Mouse (Mus musculus) liver, postnatal 0 days (tissue): ENCODE results near the gene Ammecr1. TPM values are rescaled to one million over a fixed set of nuclear protein-coding genes. Genes with fewer than 3 reads are reported as not detected.

ENCODE experiments used
- ATAC-seq: fragments of 200-750 bp; cut with Nextera tagmentation; 2 replicates; pipeline ENCODE4 v1.8.0; 2017; ENCODE audit warnings: mild to moderate bottlenecking, moderate library complexity
- DNase-seq: peaks from one replicate; pipeline ENCODE4 v3.0.0-alpha.2; 2016
- H3K27ac ChIP-seq: fragments of 300-500 bp; sonication (generic); 2 replicates; pipeline ENCODE4 v1.5.1; 2014; ENCODE audit warnings: antibody characterized with exemption, moderate library complexity, mild to moderate bottlenecking, low read depth
- H3K27me3 ChIP-seq: fragments of 300-500 bp; sonication (generic); 2 replicates; pipeline ENCODE4 v1.6.1; 2014; ENCODE audit warnings: low read length, control low read depth, mixed read lengths; ENCODE audit not compliant: insufficient read depth
- H3K36me3 ChIP-seq: fragments of 300-500 bp; sonication (generic); replicated peaks from 2 replicates; pipeline ENCODE4 v1.6.1; 2014; ENCODE audit warnings: mild to moderate bottlenecking, control low read depth, low read length, moderate library complexity, mixed read lengths; ENCODE audit not compliant: insufficient read depth
- H3K4me1 ChIP-seq: fragments of 300-500 bp; sonication (generic); 2 replicates; pipeline ENCODE4 v1.6.1; 2014; ENCODE audit warnings: antibody characterized with exemption, mild to moderate bottlenecking, control low read depth; ENCODE audit not compliant: insufficient read depth
- H3K4me2 ChIP-seq: fragments of 300-500 bp; sonication (generic); 2 replicates; pipeline ENCODE4 v1.6.1; 2014; ENCODE audit warnings: low read depth, mild to moderate bottlenecking, low read length, moderate library complexity, mixed read lengths
- H3K4me3 ChIP-seq: fragments of 300-500 bp; sonication (generic); 2 replicates; pipeline ENCODE4 v1.5.1; 2014; ENCODE audit warnings: low read depth, low read length
- H3K9ac ChIP-seq: fragments of 300-500 bp; sonication (generic); replicated peaks from 2 replicates; pipeline ENCODE4 v1.6.1; 2014; ENCODE audit warnings: mild to moderate bottlenecking, moderate library complexity
- H3K9me3 ChIP-seq: fragments of 300-500 bp; sonication (generic); 2 replicates; pipeline ENCODE4 v1.6.1; 2016; ENCODE audit warnings: mild to moderate bottlenecking, control low read depth, low read length, mixed read lengths
- CTCF ChIP-seq: sonication (generic); IDR thresholded peaks from 2 replicates; pipeline ENCODE4 v1.5.1; 2016; ENCODE audit warnings: antibody characterized with exemption, low read depth
- EP300 ChIP-seq: IDR thresholded peaks from 2 replicates; pipeline ENCODE4 v1.6.1; 2016; ENCODE audit warnings: antibody characterized with exemption, low read depth, mild to moderate bottlenecking
- WGBS: fragments of 180-500 bp; shearing (Covaris S2); extraction: QIAGEN DNeasy Blood & Tissue Kit; methylation state at CpG from one replicate; pipeline ENCODE4 v1.1.7; 2014; ENCODE audit not compliant: insufficient replicate concordance; 5-methylcytosine and 5-hydroxymethylcytosine counted together
- polyA plus RNA-seq: library from polyadenylated mRNA; unstranded; fragments of >200 nt; fragmentation: Nextera tagmentation; extraction: Ambion mirVana; gene quantifications from 2 replicates; pipeline ENCODE4 v1.2.1, GENCODE M21; 2015

The Ammecr1 gene
- polyA plus RNA-seq, 1 experiment from 2014 or later: 5.2 TPM

- 59% methylated on average over 13 of the region's 13 CpGs for WGBS
- H3K27me3 ChIP-seq: no peaks in the 10 kb centered on the region
- H3K9ac ChIP-seq: no peak overlapping the region
- TF ChIP-seq EP300 (no peak), CTCF (no peak)
- no peaks in the 10 kb centered on the region for H3K9me3 ChIP-seq
- ATAC-seq (peak; percentile 25; the same call in 1 of the 2 replicates), DNase-seq (no peak)
- no peaks in the 10 kb centered on the region for H3K36me3 ChIP-seq
- H3K4me3 ChIP-seq: no peak overlapping the region
- 0 out of 2 replicates have a peak, but pooled peaks cover 3% of the 10 kb centered on the region for H3K4me1 ChIP-seq
- H3K4me2 ChIP-seq: no peak overlapping the region
- no peak overlapping the region for H3K27ac ChIP-seq
Measured at GRCm38 (mm10) chrX:142828184-142828908, 138.2 kb downstream of the Ammecr1 start.

- DNase-seq (no peak), ATAC-seq (no peak)
- no peaks in the 10 kb centered on the region for H3K36me3 ChIP-seq
- no peak overlapping the region for H3K4me3 ChIP-seq
- H3K27me3 ChIP-seq: no peaks in the 10 kb centered on the region
- no peak overlapping the region for H3K4me2 ChIP-seq
- no peak overlapping the region for H3K27ac ChIP-seq
- no peak for TF ChIP-seq EP300
- TF ChIP-seq CTCF: peak; percentile 48
- 20% methylated on average over 1 of the region's 1 CpGs for WGBS
- H3K9me3 ChIP-seq: no peaks in the 10 kb centered on the region
- H3K9ac ChIP-seq: no peak overlapping the region
- 0 out of 2 replicates have a peak, but pooled peaks cover 3% of the 10 kb centered on the region for H3K4me1 ChIP-seq
Measured at GRCm38 (mm10) chrX:142827644-142828043, 138.9 kb downstream of the Ammecr1 start.

GRCm38 (mm10) chrX:142825309-142825708 is 141.2 kb downstream of the Ammecr1 start:
- no peak overlapping the region for H3K4me3 ChIP-seq
- no peak overlapping the region for H3K27ac ChIP-seq
- DNase-seq (no peak), ATAC-seq (no peak)
- H3K9ac ChIP-seq: no peak overlapping the region
- 53% methylated on average over 1 of the region's 1 CpGs for WGBS
- H3K4me2 ChIP-seq: no peak overlapping the region
- TF ChIP-seq EP300: no peak
- no peak for TF ChIP-seq CTCF
- no peaks in the 10 kb centered on the region for H3K36me3 ChIP-seq
- H3K9me3 ChIP-seq: no peaks in the 10 kb centered on the region
- 0 out of 2 replicates have a peak, but pooled peaks cover 3% of the 10 kb centered on the region for H3K4me1 ChIP-seq
- no peaks in the 10 kb centered on the region for H3K27me3 ChIP-seq

GRCm38 (mm10) chrX:142821846-142822245 is 144.7 kb downstream of the Ammecr1 start:
- Histone ChIP-seq H3K9me3 (no peaks in the 10 kb centered on the region), H3K27me3 (no peaks in the 10 kb centered on the region), H3K36me3 (no peaks in the 10 kb centered on the region), H3K4me3 (no peak overlapping the region), H3K4me2 (no peak overlapping the region), H3K4me1 (no peaks in the 10 kb centered on the region), H3K27ac (no peak overlapping the region), H3K9ac (no peak overlapping the region)
- no peak for TF ChIP-seq EP300
- peak; percentile 67 for TF ChIP-seq CTCF
- 45% methylated on average over 3 of the region's 3 CpGs for WGBS
- ATAC-seq (no peak), DNase-seq (no peak)

GRCm38 (mm10) chrX:142821239-142821638 is 145.3 kb downstream of the Ammecr1 start:
- WGBS: 69% methylated on average over 6 of the region's 6 CpGs
- DNase-seq (no peak), ATAC-seq (no peak)
- no peak overlapping the region for H3K4me2 ChIP-seq
- H3K4me3 ChIP-seq: no peak overlapping the region
- no peaks in the 10 kb centered on the region for H3K4me1 ChIP-seq
- no peaks in the 10 kb centered on the region for H3K36me3 ChIP-seq
- H3K27me3 ChIP-seq: no peaks in the 10 kb centered on the region
- no peak overlapping the region for H3K9ac ChIP-seq
- no peaks in the 10 kb centered on the region for H3K9me3 ChIP-seq
- no peak overlapping the region for H3K27ac ChIP-seq
- TF ChIP-seq EP300 (no peak), CTCF (no peak)

- DNase-seq (peak; percentile 48), ATAC-seq (no peak)
- Histone ChIP-seq H3K27ac (no peak overlapping the region), H3K9me3 (no peaks in the 10 kb centered on the region), H3K9ac (no peak overlapping the region), H3K4me3 (no peak overlapping the region), H3K4me1 (no peaks in the 10 kb centered on the region), H3K27me3 (no peaks in the 10 kb centered on the region), H3K4me2 (no peak overlapping the region), H3K36me3 (no peaks in the 10 kb centered on the region)
- 50% methylated on average over 10 of the region's 10 CpGs for WGBS
- no peak for TF ChIP-seq EP300
- TF ChIP-seq CTCF: peak; percentile 76
Measured at GRCm38 (mm10) chrX:142818057-142818682, 148.4 kb downstream of the Ammecr1 start.
